46 mouse cellular contexts compared by ENCODE assay signal in genomic region chr8:121930047-121930446, GRCm38 (mm10). TPM values are rescaled to one million over a fixed set of nuclear protein-coding genes. Genes with fewer than 3 reads are reported as not detected.
"Had no signal": no experiment of that assay in that cellular context is flagged by ENCODE, and none has a peak within 500 bp of the region (broad histone marks: within the 10 kb centered on the region; RNA-seq: fewer than 3 reads in every experiment).

No protein-coding gene starts in this region.

- H3K9ac ChIP-seq: heart, embryonic 13.5 days; heart, embryonic 15.5 days; hindbrain, embryonic 12.5 days; hindbrain, embryonic 13.5 days; hindbrain, embryonic 14.5 days; hindbrain, embryonic 15.5 days; intestine, embryonic 15.5 days; kidney, embryonic 15.5 days had no signal

- H3K9me3 ChIP-seq: heart, embryonic 10.5 days; heart, embryonic 13.5 days; heart, embryonic 15.5 days; hindbrain, embryonic 10.5 days; hindbrain, embryonic 12.5 days; hindbrain, embryonic 13.5 days; hindbrain, embryonic 15.5 days; intestine, embryonic 15.5 days; kidney, embryonic 15.5 days had no signal

- H3K4me2 ChIP-seq: heart, embryonic 11.5 days; heart, embryonic 13.5 days; heart, embryonic 15.5 days; hindbrain, embryonic 12.5 days; hindbrain, embryonic 13.5 days; hindbrain, embryonic 14.5 days; hindbrain, embryonic 15.5 days; intestine, embryonic 15.5 days; kidney, embryonic 15.5 days had no signal

- H3K4me3 ChIP-seq: heart, adult 2 months; heart, embryonic 10.5 days; heart, embryonic 13.5 days; heart, embryonic 15.5 days; hindbrain, embryonic 10.5 days; hindbrain, embryonic 12.5 days; hindbrain, embryonic 13.5 days; hindbrain, embryonic 15.5 days; intestine, embryonic 15.5 days; kidney, embryonic 15.5 days; layer of hippocampus, adult 2 months had no signal

- H3K27ac ChIP-seq: heart, adult 2 months; heart, embryonic 10.5 days; heart, embryonic 13.5 days; heart, embryonic 15.5 days; hindbrain, embryonic 10.5 days; hindbrain, embryonic 12.5 days; hindbrain, embryonic 13.5 days; hindbrain, embryonic 14.5 days; hindbrain, embryonic 15.5 days; hindbrain, postnatal 0 days; intestine, embryonic 15.5 days; kidney, embryonic 15.5 days; kidney, postnatal 0 days; layer of hippocampus, adult 2 months had no signal

- DNase-seq: heart, adult 2 months; heart, postnatal 10 days; heart, postnatal 14 days; heart, postnatal 36 days; heart, postnatal 4 days; kidney, adult 11 months; kidney, adult 18-20 months; kidney, adult 2 months; kidney, adult 8-10 months; kidney, adult 9 months; kidney, postnatal 10 days; kidney, postnatal 14 days; kidney, postnatal 25 days; kidney, postnatal 36 days; kidney, postnatal 4 days; layer of hippocampus, adult 9-11 months; layer of hippocampus, postnatal 36 days had no signal

- H3K36me3 ChIP-seq: heart, embryonic 10.5 days; heart, embryonic 13.5 days; heart, embryonic 15.5 days; hindbrain, embryonic 10.5 days; hindbrain, embryonic 12.5 days; hindbrain, embryonic 13.5 days; hindbrain, embryonic 15.5 days; intestine, embryonic 15.5 days; kidney, embryonic 15.5 days had no signal

- ATAC-seq: hindbrain, postnatal 0 days; inflammation-experienced regulatory T-cells, adult 6 months; intestine, embryonic 15.5 days; intestine, embryonic 16.5 days; intestine, postnatal 0 days had no signal

- H3K27me3 ChIP-seq: heart, embryonic 13.5 days; heart, embryonic 15.5 days; hindbrain, embryonic 12.5 days; hindbrain, embryonic 13.5 days; hindbrain, embryonic 15.5 days; intestine, embryonic 15.5 days; kidney, embryonic 15.5 days had no signal

RNA-seq across cellular contexts. Expression of gene Car5a, which starts 14.7 kb away (rescaled TPM):
- total RNA-seq: heart, adult 2 months; heart, postnatal 10 days; heart, postnatal 14 days; heart, postnatal 25 days; heart, postnatal 36 days; heart, postnatal 4 days; hematopoietic stem cell, adult 5-6 weeks; layer of hippocampus, adult 2 months; layer of hippocampus, postnatal 10 days; layer of hippocampus, postnatal 14 days; layer of hippocampus, postnatal 25 days; layer of hippocampus, postnatal 36 days had no signal
- polyA plus RNA-seq: heart, adult 2 months; heart, embryonic 10.5 days; heart, embryonic 11.5 days; heart, embryonic 14.5 days; heart, embryonic 15.5 days; heart, embryonic 16.5 days; heart, postnatal 0 days; hindbrain, embryonic 11.5 days; hindbrain, embryonic 14.5 days; inflammation-experienced regulatory T-cells, adult 6 months; intestine, embryonic 14.5 days; kidney, embryonic 14.5 days; kidney, embryonic 16.5 days had no signal
